Mouse (Mus musculus) T-helper 17 cell (primary cell): Measurements from ENCODE around the gene Pla2g16.

Experiments
- in situ Hi-C, 2 experiments: fragments of 300-600 bp; cut with MboI, MseI; formaldehyde crosslinking; loops; 1 replicate in 1 of 2; 2 replicates in 1 of 2; pipeline ENCODE4 v1.15.1; 2025; ENCODE audit warnings: high pct_unique_total_duplicates in 2 of 2

Gene Pla2g16

GRCm38 (mm10) chr19:7557328-7557822 is at the start of gene Pla2g16:
Pla2g16 (plus strand) TSS chr19:7557459.
- in situ Hi-C loops, result loop anchor here in 1 of 2 experiments (5.0 kb wide), 1 partner anchor 35 kb away; no protein-coding TSS in a partner anchor

GRCm38 (mm10) chr19:7508026-7508425 is 49.2 kb upstream of the Pla2g16 start:
- in situ Hi-C loops, result no loop called here

- in situ Hi-C loops, result no loop called here
These were observed 40.8 kb upstream of the Pla2g16 start for GRCm38 (mm10) chr19:7516437-7516836.

DNA sequence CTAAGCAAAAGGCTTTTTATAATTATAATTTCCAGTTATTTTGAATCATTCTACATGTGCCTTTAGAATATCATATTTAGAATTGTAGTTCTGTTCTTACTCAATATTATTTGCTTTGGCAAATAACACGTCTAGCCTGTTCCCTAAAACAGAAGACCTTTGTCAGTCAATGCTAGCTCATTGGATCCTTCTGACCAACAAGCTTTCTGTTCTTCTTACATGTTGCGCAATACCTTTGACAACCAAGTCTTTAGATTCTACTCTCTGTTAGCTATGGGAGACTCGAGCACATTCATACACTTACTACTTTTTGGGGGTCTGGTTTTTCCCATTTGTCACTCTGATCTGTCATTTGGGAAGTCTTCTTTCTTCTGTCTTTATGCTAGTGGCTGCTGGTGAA is 35.6 kb upstream of the Pla2g16 start:
- in situ Hi-C loops, result loop anchor here in 1 of 2 experiments (5.0 kb wide), 1 partner anchor 36 kb away; the partner anchor contains the start of gene Pla2g16

DNA sequence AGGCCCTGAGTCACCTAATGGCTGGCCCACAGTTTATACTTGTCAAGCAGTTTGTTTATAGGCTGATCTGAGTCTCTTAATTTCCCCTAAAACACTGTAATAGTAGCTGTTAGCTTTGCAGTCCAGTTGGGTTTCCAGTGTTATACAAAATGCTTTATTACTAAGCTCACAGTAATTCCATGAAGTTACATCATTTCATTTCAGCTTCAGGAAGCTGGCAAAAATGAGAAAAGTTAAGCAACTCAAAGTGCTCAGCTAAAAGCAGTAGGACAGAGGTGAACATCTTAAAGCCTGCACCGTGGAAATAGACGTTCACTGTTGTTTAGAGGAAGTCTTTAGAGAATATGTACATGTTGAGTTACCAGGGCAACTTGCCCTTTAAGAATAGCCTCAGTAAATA is 34.4 kb upstream of the Pla2g16 start:
- in situ Hi-C loops, result loop anchor here in 1 of 2 experiments (5.0 kb wide), 1 partner anchor 34 kb away; the partner anchor contains the start of gene Pla2g16

- in situ Hi-C loops, result loop anchor here in 1 of 2 experiments (5.0 kb wide), 1 partner anchor 34 kb away; the partner anchor contains the start of gene Pla2g16
These were observed 34.0 kb upstream of the Pla2g16 start for GRCm38 (mm10) chr19:7523292-7523691.

- in situ Hi-C loops, result loop anchor here in 1 of 2 experiments (5.0 kb wide), 1 partner anchor 34 kb away; the partner anchor contains the start of gene Pla2g16
These were observed 33.5 kb upstream of the Pla2g16 start for GRCm38 (mm10) chr19:7523781-7524180.

DNA sequence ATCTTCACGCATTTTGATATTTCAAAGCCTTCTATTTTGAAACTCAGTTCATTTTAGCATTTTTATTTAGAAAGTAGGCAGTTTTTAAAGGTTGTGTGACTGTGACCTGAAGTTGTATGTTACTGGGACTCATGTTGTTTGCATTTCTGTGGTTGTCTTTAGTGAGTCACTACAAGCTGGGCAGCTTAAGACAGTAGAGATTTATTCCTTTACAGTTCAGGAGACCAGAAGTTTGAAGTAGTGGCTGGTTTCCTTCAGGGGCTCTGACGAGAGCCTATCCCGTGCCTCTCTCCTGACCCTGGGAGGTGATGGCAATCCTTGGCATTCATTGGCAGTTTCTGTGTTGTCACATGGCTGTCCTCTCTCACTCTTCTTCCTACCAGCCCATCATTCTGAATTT is 32.4 kb upstream of the Pla2g16 start:
- in situ Hi-C loops, result loop anchor here in 1 of 2 experiments (5.0 kb wide), 2 partner anchors 32 to 87 kb away; partner anchors contain the start of genes Hrasls5 and Pla2g16

DNA sequence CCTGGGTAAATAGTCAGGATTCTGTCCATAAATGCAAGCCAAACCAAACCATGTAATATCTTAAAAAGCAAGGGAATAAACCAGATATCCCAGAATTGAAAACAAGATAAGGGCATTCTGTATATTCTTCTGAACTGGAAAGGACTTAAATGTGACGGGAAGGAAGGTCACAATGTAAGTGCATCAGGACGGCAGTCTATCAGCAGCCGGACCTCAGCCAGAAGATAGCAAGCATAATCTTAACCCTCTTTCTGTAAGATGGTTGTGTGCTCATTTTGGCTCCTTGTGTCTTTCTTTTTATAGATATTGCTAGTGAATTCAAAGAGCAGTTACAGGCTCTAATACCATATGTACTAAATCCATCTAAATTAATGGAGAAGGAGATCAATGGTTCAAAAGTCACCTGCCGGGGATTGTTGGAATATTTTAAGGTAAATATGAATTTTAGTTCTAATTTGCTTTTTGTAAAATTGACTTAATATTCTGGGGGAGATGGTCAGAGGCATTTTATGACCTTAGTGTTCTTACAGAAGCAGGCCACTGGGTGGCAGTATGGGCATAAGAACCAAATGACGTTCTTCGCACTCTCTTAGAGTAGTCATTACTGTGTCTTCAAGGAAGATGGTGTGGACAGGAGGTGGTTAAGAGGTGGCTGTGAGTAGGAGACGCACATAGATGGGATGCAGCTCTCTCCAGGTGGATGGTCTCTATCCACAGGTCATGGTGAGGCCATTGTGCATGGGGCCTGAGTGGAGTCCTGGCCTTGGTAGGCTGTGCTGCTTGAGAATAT is 28.4 kb upstream of the Pla2g16 start:
- in situ Hi-C loops, result loop anchor here in 1 of 2 experiments (5.0 kb wide), 1 partner anchor 83 kb away; the partner anchor contains the start of gene Hrasls5

- in situ Hi-C loops, result loop anchor here in 1 of 2 experiments (5.0 kb wide), 1 partner anchor 65 kb away; no protein-coding TSS in a partner anchor
These were observed 25.4 kb upstream of the Pla2g16 start for GRCm38 (mm10) chr19:7531906-7532305.

DNA sequence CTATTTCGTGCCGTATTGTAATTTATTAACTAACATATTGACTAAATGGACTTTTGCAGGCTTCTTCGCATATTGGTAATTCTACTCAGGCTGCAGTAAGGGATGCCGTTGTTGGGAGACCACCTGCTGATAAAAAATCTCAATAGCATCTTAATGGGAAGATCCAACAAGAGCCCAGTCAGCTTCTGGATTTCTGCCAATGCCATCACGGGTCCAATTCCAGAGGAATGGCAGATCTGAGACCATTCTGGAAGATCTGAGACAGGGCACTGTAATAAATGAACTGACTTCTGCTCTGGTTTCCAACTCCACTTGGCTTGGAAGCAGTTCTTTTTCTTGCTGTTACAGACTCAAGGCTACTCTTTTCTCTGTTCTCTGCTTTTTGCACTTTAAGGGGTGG is 23.4 kb upstream of the Pla2g16 start:
- in situ Hi-C loops, result loop anchor here in 1 of 2 experiments (5.0 kb wide), 1 partner anchor 63 kb away; no protein-coding TSS in a partner anchor

- in situ Hi-C loops, result no loop called here
These were observed 8.3 kb upstream of the Pla2g16 start for GRCm38 (mm10) chr19:7548924-7549323.

- in situ Hi-C loops, result no loop called here
These were observed 5.5 kb upstream of the Pla2g16 start for GRCm38 (mm10) chr19:7551550-7552300.

GRCm38 (mm10) chr19:7552301-7552673 is 5.0 kb upstream of the Pla2g16 start:
- in situ Hi-C loops, result no loop called here

- in situ Hi-C loops, result no loop called here
These were observed 3.8 kb upstream of the Pla2g16 start for GRCm38 (mm10) chr19:7553441-7553840.

DNA sequence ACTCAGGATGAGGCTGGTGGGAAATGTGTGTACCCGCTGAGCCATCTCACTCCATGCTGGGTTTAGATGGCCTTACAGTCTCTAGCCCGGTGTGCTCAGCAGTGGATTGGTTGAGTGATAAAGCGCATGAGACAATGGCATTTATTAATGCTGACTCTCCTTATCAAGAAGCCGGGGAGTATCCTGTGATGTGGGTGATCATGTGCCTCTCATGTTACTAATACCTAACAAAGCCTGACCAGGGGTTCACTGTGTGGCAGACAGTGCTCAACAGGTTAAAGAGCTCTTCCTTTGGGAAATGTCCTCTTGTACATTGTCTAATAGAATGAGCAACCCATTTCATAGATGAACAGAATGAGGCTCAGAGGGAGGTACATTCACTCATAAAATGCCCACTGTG is 2.4 kb upstream of the Pla2g16 start:
- in situ Hi-C loops, result loop anchor here in 1 of 2 experiments (5.0 kb wide), 1 partner anchor 33 kb away; no protein-coding TSS in a partner anchor

DNA sequence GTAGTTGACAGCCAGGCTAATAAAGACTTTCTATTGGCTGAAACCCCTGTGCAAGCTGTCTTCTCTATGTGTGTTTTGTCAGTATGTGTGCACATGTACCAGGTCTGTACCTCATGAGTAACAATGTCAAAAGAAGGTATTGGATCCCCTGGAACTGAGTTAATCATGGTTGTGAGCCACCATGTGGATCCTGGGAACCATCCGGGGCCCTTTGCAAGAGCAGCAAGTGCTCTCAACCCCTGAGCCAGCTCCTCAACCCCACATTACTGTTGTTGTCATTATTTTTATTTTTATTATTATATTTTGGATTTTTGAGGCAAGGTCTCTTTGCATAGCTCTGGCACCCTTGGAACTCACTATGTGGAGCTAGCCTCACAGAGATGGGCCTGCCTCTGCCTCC is 618 bp upstream of the Pla2g16 start:
- in situ Hi-C loops, result loop anchor here in 1 of 2 experiments (5.0 kb wide), 1 partner anchor 34 kb away; no protein-coding TSS in a partner anchor

GRCm38 (mm10) chr19:7557844-7558243 is 585 bp downstream of the Pla2g16 start:
- in situ Hi-C loops, result loop anchor here in 1 of 2 experiments (5.0 kb wide), 1 partner anchor 36 kb away; no protein-coding TSS in a partner anchor

GRCm38 (mm10) chr19:7558675-7559074 is 1.4 kb downstream of the Pla2g16 start:
- in situ Hi-C loops, result loop anchor here in 1 of 2 experiments (5.0 kb wide), 1 partner anchor 36 kb away; no protein-coding TSS in a partner anchor

DNA sequence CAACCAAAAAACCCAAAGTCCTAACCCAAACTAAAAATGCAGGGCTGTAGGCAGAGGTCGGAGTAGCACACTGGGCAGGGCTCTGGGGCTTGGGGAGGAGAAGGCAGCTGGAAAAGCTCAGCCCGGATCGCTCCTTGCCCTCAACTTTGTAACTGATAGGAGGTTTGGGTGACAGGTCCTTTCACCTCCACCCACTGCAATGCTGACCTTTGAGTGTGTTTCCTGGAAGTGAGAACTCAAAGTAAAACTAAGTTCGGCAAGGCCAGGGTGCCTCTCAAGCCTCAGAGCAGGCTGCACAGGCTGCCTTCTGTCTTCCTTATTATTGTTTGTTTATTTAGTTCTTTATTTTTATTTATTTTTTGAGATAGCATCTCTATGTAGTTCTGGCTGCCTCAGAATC is 2.7 kb downstream of the Pla2g16 start:
- in situ Hi-C loops, result loop anchor here (5.0 kb wide), 2 partner anchors 38 to 1317 kb away; no protein-coding TSS in a partner anchor

- in situ Hi-C loops, result loop anchor here in 1 of 2 experiments (5.0 kb wide), 1 partner anchor 1316 kb away; no protein-coding TSS in a partner anchor
These were observed 4.2 kb downstream of the Pla2g16 start for GRCm38 (mm10) chr19:7561456-7561855.
